Comparison of ENCODE assay signal across 13 mouse cellular contexts in genomic region chr15:51327702-51328101, GRCm38 (mm10).
"Had no signal": no experiment of that assay in that cellular context is flagged by ENCODE, and none has a peak within 500 bp of the region (broad histone marks: within the 10 kb centered on the region; RNA-seq: fewer than 3 reads in every experiment).

No protein-coding gene starts in this region.

- H3K27ac ChIP-seq: intestine, embryonic 15.5 days; liver, embryonic 15.5 days; lung, embryonic 15.5 days; macrophage; midbrain, embryonic 12.5 days had no signal

- ATAC-seq: intestine, embryonic 15.5 days; midbrain, embryonic 16.5 days had no signal

- H3K4me1 ChIP-seq: intestine, embryonic 15.5 days; liver, embryonic 15.5 days; lung, embryonic 15.5 days; megakaryocyte, embryonic 14.5 days; midbrain, embryonic 12.5 days had no signal

- DNase-seq: kidney, adult 8-10 months; kidney, postnatal 10 days; lung, postnatal 14 days; right cerebral cortex, postnatal 14 days; thymus, postnatal 36 days had no signal

- H3K36me3 ChIP-seq: intestine, embryonic 15.5 days; liver, embryonic 15.5 days; lung, embryonic 15.5 days; midbrain, embryonic 12.5 days had no signal

- H3K4me2 ChIP-seq: intestine, embryonic 15.5 days; liver, embryonic 11.5 days; liver, embryonic 15.5 days; lung, embryonic 15.5 days; midbrain, embryonic 12.5 days had no signal

- H3K27me3 ChIP-seq: intestine, embryonic 15.5 days; liver, embryonic 15.5 days; lung, embryonic 15.5 days; megakaryocyte, embryonic 14.5 days; midbrain, embryonic 12.5 days had no signal

- H3K9ac ChIP-seq: intestine, embryonic 15.5 days; liver, embryonic 15.5 days; lung, embryonic 15.5 days; midbrain, embryonic 12.5 days had no signal

- H3K9me3 ChIP-seq: intestine, embryonic 15.5 days; liver, embryonic 15.5 days; lung, embryonic 15.5 days; megakaryocyte, embryonic 14.5 days; midbrain, embryonic 12.5 days had no signal

- H3K4me3 ChIP-seq: intestine, embryonic 15.5 days; liver, embryonic 15.5 days; lung, embryonic 15.5 days; megakaryocyte, embryonic 14.5 days; midbrain, embryonic 12.5 days had no signal
